Mouse (Mus musculus): ENCODE results near the gene C530008M17Rik.

GRCm38 (mm10) chr5:76658084-76658934, 2.0 kb downstream of the C530008M17Rik start:
- TF ChIP-seq CTCF (IDR thresholded peaks at IDR 0.05; ENCODE audit: low read depth, low read length) (no peak), POLR2A (IDR thresholded peaks at IDR 0.05; ENCODE audit: borderline replicate concordance, low read depth, low read length) (no peak)

Measured in bone marrow macrophage, adult 2 months (primary cell).